Mouse (Mus musculus) liver, embryonic 13.5 days (tissue): ENCODE measurements around the gene Slc24a4. TPM values are rescaled to one million over a fixed set of nuclear protein-coding genes. Genes with fewer than 3 reads are reported as not detected.

Source experiments
- ATAC-seq: fragments of 200-750 bp; cut with Nextera tagmentation; 2 replicates; pipeline ENCODE4 v1.8.0; 2017; ENCODE audit warnings: low read depth, mild to moderate bottlenecking, moderate number of reproducible peaks, moderate library complexity
- DNase-seq: peaks from one replicate; pipeline ENCODE4 v3.0.0; 2022
- H3K27ac ChIP-seq: fragments of 300-500 bp; sonication (generic); 2 replicates; pipeline ENCODE4 v1.5.1; 2015; ENCODE audit warnings: moderate library complexity, mild to moderate bottlenecking, inconsistent platforms
- H3K27me3 ChIP-seq: fragments of 300-500 bp; sonication (generic); 2 replicates; pipeline ENCODE4 v1.6.1; 2015; ENCODE audit warnings: mild to moderate bottlenecking, inconsistent platforms
- H3K36me3 ChIP-seq: fragments of 300-500 bp; sonication (generic); 2 replicates; pipeline ENCODE4 v1.6.1; 2015; ENCODE audit warnings: mild to moderate bottlenecking, inconsistent platforms
- H3K4me1 ChIP-seq: fragments of 300-500 bp; sonication (generic); replicated peaks from 2 replicates; pipeline ENCODE4 v1.6.1; 2015; ENCODE audit warnings: inconsistent platforms
- H3K4me2 ChIP-seq: fragments of 300-500 bp; sonication (generic); 2 replicates; pipeline ENCODE4 v1.6.1; 2015; ENCODE audit warnings: inconsistent platforms, mild to moderate bottlenecking, moderate library complexity
- H3K4me3 ChIP-seq: fragments of 300-500 bp; sonication (generic); replicated peaks from 2 replicates; pipeline ENCODE4 v1.5.1; 2015; ENCODE audit warnings: mild to moderate bottlenecking, inconsistent platforms
- H3K9ac ChIP-seq: fragments of 300-500 bp; sonication (generic); 2 replicates; pipeline ENCODE4 v1.6.1; 2015; ENCODE audit warnings: mild to moderate bottlenecking, inconsistent platforms
- H3K9me3 ChIP-seq: fragments of 300-500 bp; sonication (generic); replicated peaks from 2 replicates; pipeline ENCODE4 v1.6.1; 2016; ENCODE audit warnings: inconsistent platforms
- WGBS: fragments of 180-500 bp; shearing (Covaris S2); methylation state at CpG from one replicate; pipeline ENCODE4 v1.1.7; 2015; ENCODE audit not compliant: insufficient replicate concordance; 5-methylcytosine and 5-hydroxymethylcytosine counted together
- polyA plus RNA-seq: library from polyadenylated mRNA; unstranded; fragments of >200 nt; fragmentation: Nextera tagmentation; extraction: Ambion mirVana; gene quantifications from 2 replicates; pipeline ENCODE4 v1.2.1, GENCODE M21; 2015

Slc24a4 gene
- polyA plus RNA-seq, 1 experiment from 2014 or later, result 0.07 TPM

DNA sequence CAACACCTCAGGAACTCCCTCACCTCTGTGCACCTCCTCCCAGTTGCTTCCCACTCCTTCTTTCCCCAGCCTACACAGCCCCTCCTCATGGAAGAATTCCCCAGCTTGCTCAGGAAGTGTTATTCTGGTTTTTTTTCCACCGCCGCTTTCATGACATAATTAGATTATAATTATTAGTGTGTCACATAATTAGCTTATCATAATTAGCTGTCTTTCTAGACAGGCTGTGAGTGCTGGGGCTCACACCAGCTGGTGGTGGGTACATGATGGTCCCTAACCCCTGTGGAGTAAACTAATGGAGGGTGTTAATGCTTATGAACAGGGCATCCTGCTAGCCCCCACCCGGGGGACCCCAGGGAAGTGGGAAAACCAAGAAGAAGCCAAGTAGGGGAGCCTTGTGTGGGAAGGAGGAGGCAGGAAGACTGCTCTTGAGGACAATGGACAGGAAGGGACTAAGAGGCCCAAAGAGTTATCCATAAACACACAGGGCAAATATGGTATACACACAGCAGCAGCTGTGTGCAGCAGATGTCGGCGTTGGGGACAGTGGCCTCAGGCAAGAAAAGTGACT, 38.2 kb downstream of the Slc24a4 start:
- Histone ChIP-seq H3K27me3 (no peaks in the 10 kb centered on the region), H3K9me3 (no peaks in the 10 kb centered on the region), H3K4me1 (0 out of 2 replicates have a peak, but pooled peaks cover 3% of the 10 kb centered on the region), H3K4me3 (no peak overlapping the region), H3K9ac (no peak overlapping the region), H3K27ac (no peak overlapping the region), H3K36me3 (no peaks in the 10 kb centered on the region), H3K4me2 (no peak overlapping the region)
- ATAC-seq, result no peak
- WGBS, result 39% methylated on average over 5 of the region's 5 CpGs
- no peak for DNase-seq

DNA sequence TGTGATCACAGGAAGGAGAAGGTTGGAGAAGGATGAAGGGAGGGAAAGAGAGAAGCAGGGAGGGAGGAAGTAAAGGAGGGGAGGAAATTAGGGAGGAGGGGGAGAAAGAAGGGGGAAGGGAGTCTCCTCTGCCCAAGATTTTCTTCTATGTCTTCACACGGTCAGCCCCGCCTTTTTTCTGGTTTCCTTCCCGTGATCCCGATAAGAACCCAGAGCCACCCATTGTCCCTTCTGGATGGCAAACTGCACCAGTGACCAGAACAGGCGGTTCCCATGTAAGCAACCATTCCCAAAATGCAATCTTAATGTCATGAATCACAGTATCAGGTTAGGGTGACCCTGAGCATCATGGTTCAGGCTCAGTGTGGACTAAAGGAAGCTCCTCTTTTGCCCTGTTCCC, 38.8 kb downstream of the Slc24a4 start:
- Histone ChIP-seq H3K9ac (no peak overlapping the region), H3K27ac (no peak overlapping the region), H3K27me3 (no peaks in the 10 kb centered on the region), H3K4me3 (no peak overlapping the region), H3K9me3 (no peaks in the 10 kb centered on the region), H3K4me2 (no peak overlapping the region), H3K4me1 (0 out of 2 replicates have a peak, but pooled peaks cover 3% of the 10 kb centered on the region), H3K36me3 (no peaks in the 10 kb centered on the region)
- WGBS, result 20% methylated on average over 5 of the region's 5 CpGs
- no peak for ATAC-seq
- no peak for DNase-seq

DNA sequence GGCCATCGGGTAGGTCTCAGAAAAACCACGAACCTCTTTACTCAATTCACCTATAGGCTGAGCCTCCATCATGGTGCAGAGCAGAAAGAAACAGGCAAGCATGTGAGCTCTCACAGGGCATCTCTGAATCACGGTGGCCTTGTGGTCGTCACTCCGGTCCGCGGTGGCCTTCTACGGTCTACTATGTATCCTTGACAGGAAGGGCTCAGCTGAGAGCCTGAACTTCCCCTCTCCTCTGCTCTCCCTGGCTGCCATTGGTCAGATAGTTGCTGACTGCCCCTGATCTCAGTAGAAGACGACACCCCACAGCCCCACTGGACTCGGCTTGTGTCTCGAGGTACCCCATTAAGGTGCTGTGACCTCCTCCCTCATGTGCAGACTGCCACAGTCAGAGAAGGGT, 44.2 kb downstream of the Slc24a4 start:
- no peaks in the 10 kb centered on the region for H3K36me3 ChIP-seq
- no peak for ATAC-seq
- 50% methylated on average over 11 of the region's 11 CpGs for WGBS
- H3K4me1 ChIP-seq, result no peaks in the 10 kb centered on the region
- no peak overlapping the region for H3K4me3 ChIP-seq
- H3K27me3 ChIP-seq, result no peaks in the 10 kb centered on the region
- no peak overlapping the region for H3K4me2 ChIP-seq
- H3K9me3 ChIP-seq, result no peaks in the 10 kb centered on the region
- H3K9ac ChIP-seq, result no peak overlapping the region
- no peak for DNase-seq
- H3K27ac ChIP-seq, result no peak overlapping the region

DNA sequence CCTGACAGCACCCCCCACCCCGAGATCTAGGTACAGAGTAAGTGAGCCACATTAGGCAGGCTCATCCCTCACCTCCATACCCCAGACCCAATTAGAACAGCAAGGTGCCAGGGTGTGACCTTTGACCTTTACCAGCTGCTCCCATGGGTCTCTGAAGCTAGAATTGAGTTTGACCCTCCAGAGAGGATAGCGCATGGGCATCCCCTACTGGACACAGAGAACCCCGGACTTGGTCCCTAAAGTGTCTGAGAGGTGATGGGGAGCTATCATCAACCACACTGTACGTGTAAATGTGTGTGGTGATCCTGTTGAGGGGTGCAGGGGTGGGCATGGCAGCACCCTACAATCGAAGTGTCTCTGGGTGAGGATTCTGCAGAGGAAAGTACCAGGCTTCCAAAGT, 44.8 kb downstream of the Slc24a4 start:
- Histone ChIP-seq H3K4me1 (no peaks in the 10 kb centered on the region), H3K27ac (no peak overlapping the region), H3K9me3 (no peaks in the 10 kb centered on the region), H3K4me3 (no peak overlapping the region), H3K36me3 (no peaks in the 10 kb centered on the region), H3K4me2 (no peak overlapping the region), H3K9ac (no peak overlapping the region), H3K27me3 (no peaks in the 10 kb centered on the region)
- WGBS, result 70% methylated on average over 5 of the region's 5 CpGs
- DNase-seq (no peak), ATAC-seq (no peak)

DNA sequence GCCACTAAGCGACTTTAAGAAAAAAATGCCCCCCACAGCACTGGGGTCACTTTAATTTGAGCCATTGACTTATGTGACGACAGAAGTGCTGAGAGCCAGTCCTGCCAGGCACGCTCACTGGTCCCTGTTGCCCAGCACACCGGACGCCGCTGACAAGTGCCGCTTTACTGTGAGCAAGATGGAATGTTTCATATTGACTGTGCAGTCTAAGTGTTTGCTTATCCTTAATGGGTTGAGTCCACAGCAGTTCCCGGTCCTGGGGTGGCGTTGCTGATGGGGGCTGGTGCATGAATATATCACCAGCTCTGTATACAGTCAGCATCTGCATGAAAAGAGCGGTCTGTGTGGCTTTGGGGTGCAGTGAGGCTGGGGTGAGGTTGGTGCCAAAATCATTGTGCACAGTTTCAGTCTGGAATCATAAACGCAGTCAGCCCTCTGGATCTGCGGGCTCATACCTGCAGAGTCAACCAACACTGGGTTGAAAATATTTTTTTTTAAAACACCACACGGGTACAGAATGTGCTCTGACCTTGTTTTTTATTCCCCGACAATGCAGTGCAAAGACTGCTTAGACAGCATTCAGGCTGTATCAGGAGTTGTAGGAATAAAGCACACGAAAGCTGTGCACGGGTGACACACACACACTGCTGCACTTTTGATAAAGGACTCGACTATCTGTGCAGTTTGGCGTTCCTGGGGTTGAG, 52.0 kb downstream of the Slc24a4 start:
- no peak overlapping the region for H3K4me3 ChIP-seq
- H3K9me3 ChIP-seq, result no peaks in the 10 kb centered on the region
- H3K4me1 ChIP-seq, result no peaks in the 10 kb centered on the region
- no peak overlapping the region for H3K27ac ChIP-seq
- 67% methylated on average over 18 of the region's 18 CpGs for WGBS
- no peak for ATAC-seq
- DNase-seq, result no peak
- no peak overlapping the region for H3K4me2 ChIP-seq
- no peaks in the 10 kb centered on the region for H3K36me3 ChIP-seq
- no peaks in the 10 kb centered on the region for H3K27me3 ChIP-seq
- H3K9ac ChIP-seq, result no peak overlapping the region

DNA sequence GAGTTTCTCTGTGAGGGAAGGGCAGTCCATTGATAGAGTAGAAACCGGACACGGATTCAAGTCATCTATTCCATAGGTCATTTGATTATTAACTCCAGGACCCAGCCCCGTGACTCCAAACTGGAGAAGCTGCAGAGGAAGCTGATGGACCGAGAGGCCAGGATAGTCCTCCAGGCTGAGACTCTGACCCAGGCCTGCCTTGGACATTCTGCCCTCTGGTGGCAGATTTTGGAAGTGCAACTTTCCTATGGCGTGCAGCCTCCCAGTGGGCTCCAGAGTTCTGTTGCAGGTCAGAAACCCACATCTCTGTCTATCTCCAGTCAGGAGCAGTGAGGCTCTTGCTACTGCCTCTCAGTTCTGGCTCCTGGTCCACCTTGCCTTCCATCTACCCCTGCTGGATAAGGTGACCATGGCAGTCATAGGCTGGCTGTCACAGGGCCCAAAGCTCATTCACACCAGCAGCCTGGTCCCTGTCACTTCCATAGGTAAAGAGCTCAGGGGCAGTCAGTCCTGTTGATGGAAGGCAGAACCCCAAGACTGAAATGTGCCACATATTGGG, 53.3 kb downstream of the Slc24a4 start:
- DNase-seq, result peak; percentile 23
- no peak for ATAC-seq
- WGBS, result 27% methylated on average over 5 of the region's 5 CpGs

DNA sequence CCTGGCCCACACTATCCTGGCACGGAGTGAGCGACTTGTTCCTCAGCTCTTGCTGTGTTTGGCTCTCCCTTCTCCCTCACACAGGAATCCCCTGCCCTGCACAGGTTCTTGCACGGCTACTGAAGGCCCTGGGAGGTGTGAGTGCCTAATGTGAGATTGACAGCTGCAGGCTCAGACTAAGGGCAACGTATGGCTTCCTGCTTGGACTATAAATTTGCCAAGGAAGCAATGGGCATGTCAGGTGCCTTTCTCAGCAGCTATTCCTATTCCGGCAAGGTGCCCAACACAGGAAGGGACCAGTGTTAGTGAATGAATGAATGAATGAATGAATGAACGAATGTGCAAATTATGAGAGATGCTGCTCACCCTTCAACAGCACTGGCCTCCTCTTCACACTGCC, 54.1 kb downstream of the Slc24a4 start:
- no peaks in the 10 kb centered on the region for H3K27me3 ChIP-seq
- H3K9ac ChIP-seq, result no peak overlapping the region
- no peaks in the 10 kb centered on the region for H3K4me1 ChIP-seq
- no peak overlapping the region for H3K4me2 ChIP-seq
- no peak overlapping the region for H3K27ac ChIP-seq
- no peaks in the 10 kb centered on the region for H3K36me3 ChIP-seq
- 65% methylated on average over 6 of the region's 6 CpGs for WGBS
- DNase-seq, result no peak
- H3K9me3 ChIP-seq, result no peaks in the 10 kb centered on the region
- no peak overlapping the region for H3K4me3 ChIP-seq
- no peak for ATAC-seq

More for the DNA sequence above, 53.3 kb downstream of the Slc24a4 start:
- Histone ChIP-seq H3K9ac (no peak overlapping the region), H3K9me3 (no peaks in the 10 kb centered on the region), H3K4me3 (no peak overlapping the region), H3K27ac (no peak overlapping the region), H3K27me3 (no peaks in the 10 kb centered on the region), H3K36me3 (no peaks in the 10 kb centered on the region), H3K4me2 (no peak overlapping the region), H3K4me1 (no peaks in the 10 kb centered on the region)

DNA sequence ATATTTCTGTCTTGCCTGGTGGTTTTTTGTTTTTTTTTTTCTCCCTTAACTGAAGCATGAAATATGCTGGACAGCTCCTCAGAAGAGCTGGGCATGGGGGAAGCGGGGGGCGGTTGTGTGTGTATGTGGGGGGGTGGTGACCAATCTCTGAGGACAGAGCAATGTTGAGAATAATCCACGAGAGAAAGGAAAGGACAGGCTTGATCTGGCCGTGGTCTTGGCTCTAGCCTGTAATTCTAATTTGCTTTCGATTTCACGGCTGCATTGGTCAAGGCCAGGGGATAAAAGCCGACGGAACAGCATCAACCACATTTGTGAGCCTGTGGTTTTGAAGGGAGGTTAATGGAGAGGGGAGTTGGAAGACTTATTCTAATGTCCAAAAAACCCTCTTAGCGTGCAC, 54.7 kb downstream of the Slc24a4 start:
- Histone ChIP-seq H3K9me3 (no peaks in the 10 kb centered on the region), H3K27ac (no peak overlapping the region), H3K4me1 (no peaks in the 10 kb centered on the region), H3K36me3 (no peaks in the 10 kb centered on the region), H3K4me3 (no peak overlapping the region), H3K9ac (no peak overlapping the region), H3K27me3 (no peaks in the 10 kb centered on the region), H3K4me2 (no peak overlapping the region)
- WGBS, result 58% methylated on average over 9 of the region's 9 CpGs
- DNase-seq (no peak), ATAC-seq (no peak)

DNA sequence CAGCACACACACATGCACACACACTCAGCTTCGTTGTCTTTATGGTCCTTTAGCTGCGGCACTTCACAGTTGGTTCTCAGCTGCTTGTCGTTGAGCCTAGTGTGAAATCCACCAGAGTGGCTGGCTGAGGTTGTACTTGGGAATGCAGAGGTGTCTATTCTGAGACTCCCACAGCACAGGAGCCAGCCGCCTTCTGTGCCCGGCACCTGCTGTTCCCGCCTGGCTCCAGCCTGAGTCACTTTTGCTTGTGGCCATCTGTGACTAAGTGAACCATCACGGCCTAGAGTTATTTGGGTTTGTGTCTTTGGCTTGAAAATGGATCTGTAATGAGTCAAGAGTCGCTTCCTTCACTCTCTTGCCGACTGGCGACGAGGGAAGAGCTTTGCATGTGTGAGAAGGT, 62.3 kb downstream of the Slc24a4 start:
- H3K27me3 ChIP-seq, result no peaks in the 10 kb centered on the region
- 64% methylated on average over 11 of the region's 11 CpGs for WGBS
- no peak overlapping the region for H3K4me2 ChIP-seq
- H3K4me1 ChIP-seq, result no peaks in the 10 kb centered on the region
- no peaks in the 10 kb centered on the region for H3K9me3 ChIP-seq
- no peak overlapping the region for H3K4me3 ChIP-seq
- H3K9ac ChIP-seq, result no peak overlapping the region
- DNase-seq (no peak), ATAC-seq (no peak)
- H3K36me3 ChIP-seq, result no peaks in the 10 kb centered on the region
- H3K27ac ChIP-seq, result no peak overlapping the region

DNA sequence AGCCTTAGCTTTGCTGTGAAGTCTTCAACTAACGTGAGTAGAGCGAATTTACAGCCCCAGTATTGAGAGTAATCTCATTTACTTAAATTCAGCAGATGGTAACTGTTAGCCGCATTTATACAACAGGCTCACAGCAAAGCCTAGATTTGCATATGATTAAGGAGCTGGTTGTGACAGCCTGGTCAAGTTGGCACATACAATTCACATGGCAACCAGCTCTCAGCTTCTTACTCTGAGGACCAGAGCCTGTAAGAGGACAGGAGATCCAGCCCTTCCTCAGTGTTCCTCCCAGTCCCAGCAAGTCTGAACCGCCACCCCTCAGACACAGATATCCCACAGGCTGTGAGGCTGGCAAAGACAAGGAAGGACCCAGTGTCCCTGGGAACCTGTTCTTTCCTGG, 73.0 kb downstream of the Slc24a4 start:
- DNase-seq (no peak), ATAC-seq (no peak)
- Histone ChIP-seq H3K36me3 (no peaks in the 10 kb centered on the region), H3K27ac (no peak overlapping the region), H3K4me3 (no peak overlapping the region), H3K4me2 (no peak overlapping the region), H3K9me3 (no peaks in the 10 kb centered on the region), H3K4me1 (no peaks in the 10 kb centered on the region), H3K9ac (no peak overlapping the region), H3K27me3 (no peaks in the 10 kb centered on the region)
- 62% methylated on average over 4 of the region's 4 CpGs for WGBS

DNA sequence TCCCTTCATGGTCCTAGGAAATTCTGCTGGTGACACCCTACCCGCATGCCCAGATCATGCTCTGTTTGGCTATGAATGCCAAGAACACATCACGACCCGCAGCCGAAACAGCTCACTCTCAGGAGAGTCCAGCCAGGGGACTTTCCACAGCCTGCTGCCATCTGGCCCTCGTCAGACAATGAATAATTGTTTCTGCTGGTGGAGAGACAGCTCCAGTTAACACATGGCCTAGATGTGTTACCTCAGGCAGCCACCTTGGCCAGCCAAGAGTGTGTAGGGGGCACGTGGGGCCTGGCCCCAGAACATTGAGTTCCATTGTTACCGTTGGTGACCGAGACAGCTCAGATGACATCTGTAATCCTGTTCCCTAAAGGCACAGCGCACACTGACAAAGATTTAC, 74.4 kb downstream of the Slc24a4 start:
- no peak overlapping the region for H3K9ac ChIP-seq
- H3K27me3 ChIP-seq, result no peaks in the 10 kb centered on the region
- WGBS, result 68% methylated on average over 9 of the region's 9 CpGs
- H3K27ac ChIP-seq, result no peak overlapping the region
- ATAC-seq (no peak), DNase-seq (no peak)
- H3K4me1 ChIP-seq, result no peaks in the 10 kb centered on the region
- H3K9me3 ChIP-seq, result no peaks in the 10 kb centered on the region
- no peak overlapping the region for H3K4me2 ChIP-seq
- H3K4me3 ChIP-seq, result no peak overlapping the region
- no peaks in the 10 kb centered on the region for H3K36me3 ChIP-seq

DNA sequence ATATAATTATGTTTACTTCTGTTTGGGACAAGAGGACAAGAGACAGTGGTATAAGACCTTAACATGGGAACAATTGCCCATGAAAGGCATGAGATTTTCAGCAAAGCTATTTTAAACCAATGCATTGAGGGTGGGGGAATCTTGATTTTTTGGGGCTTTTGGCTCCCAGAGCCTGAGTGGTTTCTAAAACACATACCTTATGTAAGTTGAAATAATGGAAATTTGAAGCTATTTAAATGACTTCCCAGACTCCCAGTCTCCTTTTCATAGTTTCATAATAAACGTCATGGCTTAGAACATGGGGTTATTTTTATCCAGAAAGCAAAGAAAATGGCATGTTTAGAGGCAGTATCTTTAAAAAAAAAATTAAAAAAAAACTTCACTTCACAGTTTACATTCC, 77.9 kb downstream of the Slc24a4 start:
- Histone ChIP-seq H3K4me2 (no peak overlapping the region), H3K27ac (no peak overlapping the region), H3K27me3 (no peaks in the 10 kb centered on the region), H3K9me3 (no peaks in the 10 kb centered on the region), H3K4me3 (no peak overlapping the region), H3K4me1 (no peaks in the 10 kb centered on the region), H3K9ac (no peak overlapping the region), H3K36me3 (no peaks in the 10 kb centered on the region)
- 34% methylated on average over 1 of the region's 1 CpGs for WGBS
- no peak for DNase-seq
- ATAC-seq, result no peak
